Comparison of ENCODE assay signal across 28 mouse cellular contexts in the genomic region with DNA sequence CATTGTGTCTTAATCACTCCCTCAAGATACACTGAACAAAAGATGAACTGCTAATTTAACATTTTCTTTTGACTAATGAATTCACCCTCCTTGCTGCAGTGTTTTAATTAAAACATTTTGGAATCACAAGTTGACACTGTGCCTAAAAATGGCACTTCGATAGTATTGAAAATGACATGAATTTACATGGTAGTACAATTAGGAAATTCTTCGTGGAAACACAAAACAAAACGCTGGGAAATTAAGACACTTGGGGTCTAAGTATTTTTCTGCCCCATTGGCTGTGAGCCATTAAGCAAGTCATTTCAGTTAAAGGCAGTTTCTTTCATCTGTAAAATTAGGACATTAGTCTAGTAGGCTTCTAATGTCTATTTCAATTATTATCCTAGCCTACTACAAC.
DNase-seq lines count a peak whose midpoint lies in the region; ATAC-seq and TF ChIP-seq lines count a peak whose summit lies in the region.
"Had no signal": no experiment of that assay in that cellular context is flagged by ENCODE, and none has a peak within 500 bp of the region (broad histone marks: within the 10 kb centered on the region; RNA-seq: fewer than 3 reads in every experiment).

No protein-coding gene starts in this region.

- ATAC-seq in forebrain, embryonic 16.5 days = peak; percentile 47; the same call in 1 of the 2 replicates
- ATAC-seq in forebrain, embryonic 11.5 days (replicated peaks; ENCODE audit: low FRiP score) = no peak
- ATAC-seq: activated CD4-positive, CD25-positive, alpha-beta regulatory T cell, adult 4 months; CD4-positive, CD25-positive, alpha-beta regulatory T cell, adult 4 months; hindbrain, postnatal 0 days; inflammation-experienced regulatory T-cells, adult 6 months; intestine, embryonic 16.5 days had no signal

- WGBS in forebrain, embryonic 16.5 days = 25% methylated on average over 3 of the region's 3 CpGs
- WGBS in forebrain, embryonic 11.5 days = 71% methylated on average over 3 of the region's 3 CpGs

- no peak for TF ChIP-seq POLR2A in brain, embryonic 14.5 days (IDR thresholded peaks at IDR 0.05; ENCODE audit: borderline replicate concordance, extremely low read depth, insufficient read depth, insufficient read length, poor library complexity, severe bottlenecking)

- H3K4me3 ChIP-seq in forebrain, embryonic 16.5 days (replicated peaks; ENCODE audit: low read length) = no peak overlapping the region
- H3K4me3 ChIP-seq in forebrain, embryonic 11.5 days (ENCODE audit: low read depth, low read length) = no peak overlapping the region
- H3K4me3 ChIP-seq: embryonic facial prominence, embryonic 13.5 days; forebrain, embryonic 10.5 days; gastrocnemius, adult 2 months; heart, embryonic 12.5 days; heart, embryonic 15.5 days had no signal

- H3K27ac ChIP-seq in forebrain, embryonic 16.5 days (ENCODE audit: low read length) = no peak overlapping the region
- H3K27ac ChIP-seq in forebrain, embryonic 11.5 days (ENCODE audit: low read depth, low read length) = no peak overlapping the region
- H3K27ac ChIP-seq: embryonic facial prominence, embryonic 13.5 days; forebrain, embryonic 10.5 days; gastrocnemius, adult 2 months; heart, embryonic 15.5 days; hindbrain, embryonic 14.5 days; hindbrain, postnatal 0 days had no signal

- H3K4me1 ChIP-seq in forebrain, embryonic 16.5 days (replicated peaks; ENCODE audit: control insufficient read depth, insufficient read depth, low read length) = no peaks in the 10 kb centered on the region
- H3K4me1 ChIP-seq in forebrain, embryonic 11.5 days (replicated peaks; ENCODE audit: control insufficient read depth, insufficient read depth, low read length) = no peaks in the 10 kb centered on the region
- H3K4me1 ChIP-seq: embryonic facial prominence, embryonic 13.5 days; forebrain, embryonic 10.5 days; heart, embryonic 12.5 days; heart, embryonic 15.5 days had no signal

- H3K36me3 ChIP-seq in forebrain, embryonic 16.5 days (ENCODE audit: control insufficient read depth, insufficient read depth) = no peaks in the 10 kb centered on the region
- H3K36me3 ChIP-seq in forebrain, embryonic 11.5 days (ENCODE audit: control insufficient read depth, insufficient read depth, low read length) = no peaks in the 10 kb centered on the region
- H3K36me3 ChIP-seq: embryonic facial prominence, embryonic 13.5 days; forebrain, embryonic 10.5 days; heart, embryonic 12.5 days; heart, embryonic 15.5 days had no signal

- DNase-seq in forebrain, embryonic 11.5 days (ENCODE audit: low spot score) = no peak
- DNase-seq in Muller cell, postnatal 12 days (ENCODE audit: inconsistent ontology term) = peak; percentile 48
- peak; percentile 51 for DNase-seq in brain, embryonic 14.5 days (ENCODE audit: low read depth)
- no peak for DNase-seq in frontal cortex, postnatal 10 days (ENCODE audit: low spot score in 2 of 2)
- DNase-seq in adrenal gland, adult 8-10 months = no peak
- DNase-seq: adrenal gland, postnatal 10 days; adrenal gland, postnatal 36 days; cerebellum, adult 11 months; cerebellum, adult 2 months; cerebellum, adult 9-11 months; cerebellum, postnatal 25 days; gastrocnemius, adult 2 months; gastrocnemius, postnatal 14 days; heart, adult 18-20 months; heart, postnatal 10 days; heart, postnatal 4 days; kidney, adult 18-20 months had no signal

- no peaks in the 10 kb centered on the region for H3K27me3 ChIP-seq in forebrain, embryonic 16.5 days (replicated peaks; ENCODE audit: control insufficient read depth, insufficient read depth, low read length)
- no peaks in the 10 kb centered on the region for H3K27me3 ChIP-seq in forebrain, embryonic 11.5 days (ENCODE audit: control insufficient read depth, insufficient read depth, low read length)
- H3K27me3 ChIP-seq: embryonic facial prominence, embryonic 13.5 days; heart, embryonic 12.5 days; heart, embryonic 15.5 days had no signal

- H3K9ac ChIP-seq in forebrain, embryonic 16.5 days (replicated peaks; ENCODE audit: low read depth, low read length) = no peak overlapping the region
- H3K9ac ChIP-seq in forebrain, embryonic 11.5 days (ENCODE audit: low read length) = no peak overlapping the region
- H3K9ac ChIP-seq: embryonic facial prominence, embryonic 13.5 days; heart, embryonic 12.5 days; heart, embryonic 15.5 days; hindbrain, embryonic 14.5 days had no signal

- no peak overlapping the region for H3K4me2 ChIP-seq in forebrain, embryonic 16.5 days (ENCODE audit: low read length)
- no peak overlapping the region for H3K4me2 ChIP-seq in forebrain, embryonic 11.5 days (ENCODE audit: low read depth, low read length, severe bottlenecking)
- H3K4me2 ChIP-seq: embryonic facial prominence, embryonic 13.5 days; heart, embryonic 12.5 days; heart, embryonic 15.5 days; hindbrain, embryonic 14.5 days had no signal

- TF ChIP-seq CTCF in brain, embryonic 14.5 days (IDR thresholded peaks at IDR 0.05; ENCODE audit: borderline replicate concordance, extremely low read depth, insufficient read depth, insufficient read length) = no peak

- H3K9me3 ChIP-seq in forebrain, embryonic 16.5 days (ENCODE audit: control insufficient read depth, low read length) = no peaks in the 10 kb centered on the region
- H3K9me3 ChIP-seq in forebrain, embryonic 11.5 days (ENCODE audit: control insufficient read depth, low read length) = no peaks in the 10 kb centered on the region
- H3K9me3 ChIP-seq: embryonic facial prominence, embryonic 13.5 days; forebrain, embryonic 10.5 days; heart, embryonic 12.5 days; heart, embryonic 15.5 days had no signal

Comparison
In these comparisons a context has a peak if more than half of its experiments do, and no peak if none do; other contexts are left out.
1. DNase-seq: peak in Muller cell, postnatal 12 days (single experiment) and brain, embryonic 14.5 days (single experiment); none in forebrain, embryonic 11.5 days (single experiment), frontal cortex, postnatal 10 days (0 of 2) and adrenal gland, adult 8-10 months (single experiment).